Mouse (Mus musculus) heart, embryonic 14.5 days (tissue): ENCODE data around the gene Sertad2. TPM values are rescaled to one million over a fixed set of nuclear protein-coding genes. Genes with fewer than 3 reads are reported as not detected.

Experiments used
- ATAC-seq: fragments of 200-750 bp; cut with Nextera tagmentation; 2 replicates; pipeline ENCODE4 v1.8.0; 2017; ENCODE audit warnings: low read depth, moderate TSS enrichment; ENCODE audit not compliant: insufficient number of reproducible peaks, insufficient read depth, low FRiP score
- H3K27ac ChIP-seq, 2 experiments: fragments of 200-500 bp in 1 of 2; fragments of 300-500 bp in 1 of 2; sonication (generic) in 1 of 2; replicated peaks in 1 of 2; 2 replicates each; pipeline ENCODE4 v1.5.1; 2012 to 2014; ENCODE audit warnings: low read depth in 2 of 2, low read length in 2 of 2, control low read depth in 1 of 2, mild to moderate bottlenecking in 1 of 2, mixed read lengths in 1 of 2; ENCODE audit not compliant: control insufficient read depth in 1 of 2, insufficient read depth in 1 of 2
- H3K27me3 ChIP-seq: fragments of 300-500 bp; sonication (generic); 2 replicates; pipeline ENCODE4 v1.6.1; 2014; ENCODE audit warnings: mild to moderate bottlenecking, low read length, control low read depth; ENCODE audit not compliant: control insufficient read depth, insufficient read depth
- H3K36me3 ChIP-seq: fragments of 300-500 bp; sonication (generic); 2 replicates; pipeline ENCODE4 v1.6.1; 2014; ENCODE audit warnings: mild to moderate bottlenecking, control low read depth, low read length, mixed read lengths; ENCODE audit not compliant: control insufficient read depth, insufficient read depth
- H3K4me1 ChIP-seq, 2 experiments: fragments of 200-500 bp in 1 of 2; fragments of 300-500 bp in 1 of 2; sonication (generic) in 1 of 2; 2 replicates each; pipeline ENCODE4 v1.6.1; 2012 to 2014; ENCODE audit warnings: low read length in 2 of 2, control low read depth in 1 of 2, mixed read lengths in 1 of 2; ENCODE audit not compliant: control insufficient read depth in 2 of 2, insufficient read depth in 2 of 2
- H3K4me2 ChIP-seq: fragments of 300-500 bp; sonication (generic); 2 replicates; pipeline ENCODE4 v1.6.1; 2014; ENCODE audit warnings: mild to moderate bottlenecking, low read length
- H3K4me3 ChIP-seq, 2 experiments: fragments of 200-500 bp in 1 of 2; fragments of 300-500 bp in 1 of 2; sonication (generic) in 1 of 2; 2 replicates each; pipeline ENCODE4 v1.5.1; 2012 to 2014; ENCODE audit warnings: low read length in 2 of 2, mild to moderate bottlenecking in 2 of 2, control low read depth in 1 of 2, low read depth in 1 of 2, moderate library complexity in 1 of 2; ENCODE audit not compliant: control insufficient read depth in 1 of 2, insufficient read depth in 1 of 2
- H3K9ac ChIP-seq: fragments of 300-500 bp; sonication (generic); 2 replicates; pipeline ENCODE4 v1.6.1; 2014; ENCODE audit warnings: mild to moderate bottlenecking, low read length
- H3K9me3 ChIP-seq: fragments of 300-500 bp; sonication (generic); 2 replicates; pipeline ENCODE4 v1.6.1; 2016; ENCODE audit warnings: low read length, control low read depth; ENCODE audit not compliant: control insufficient read depth
- WGBS: fragments of 180-500 bp; shearing (Covaris S2); extraction: QIAGEN DNeasy Blood & Tissue Kit; methylation state at CpG from one replicate; pipeline ENCODE4 v1.1.7; 2014; 5-methylcytosine and 5-hydroxymethylcytosine counted together
- polyA plus RNA-seq: library from polyadenylated mRNA; unstranded; fragments of >200 nt; fragmentation: Nextera tagmentation; extraction: Ambion mirVana; gene quantifications from 2 replicates; pipeline ENCODE4 v1.2.1, GENCODE M21; 2014

Sertad2 gene
- polyA plus RNA-seq, 1 experiment from 2014 or later = 33.5 TPM

DNA sequence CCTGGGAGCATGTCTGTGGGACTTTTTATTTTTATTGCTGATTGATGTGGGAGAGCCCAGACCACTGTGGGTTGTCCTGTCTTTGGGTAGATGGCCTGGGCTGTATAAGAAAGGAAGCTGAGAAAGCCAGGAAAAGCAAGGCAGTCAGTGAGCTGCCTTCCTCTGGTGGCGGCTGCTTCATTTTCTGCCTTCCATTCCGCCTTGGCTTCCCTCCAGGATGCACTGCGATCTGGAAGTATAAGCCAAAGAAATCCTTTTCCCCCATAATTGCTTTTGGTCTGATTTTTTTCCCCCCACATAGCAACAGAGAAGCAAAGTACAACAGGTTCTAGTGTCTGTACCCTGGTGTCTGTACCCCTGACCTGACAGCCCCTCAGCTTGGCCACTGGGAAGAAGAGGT, 116.0 kb downstream of the Sertad2 start:
- no peak for ATAC-seq
- Histone ChIP-seq H3K27ac (no peak overlapping the region), H3K4me3 (no peak overlapping the region), H3K4me2 (no peak overlapping the region), H3K4me1 (peaks cover 25 to 28% of the 10 kb centered on the region in 2 experiments), H3K27me3 (no peaks in the 10 kb centered on the region), H3K36me3 (0 out of 2 replicates have a peak, but pooled peaks cover 5% of the 10 kb centered on the region), H3K9ac (no peak overlapping the region), H3K9me3 (no peaks in the 10 kb centered on the region)
- 46% methylated on average over 3 of the region's 3 CpGs for WGBS

DNA sequence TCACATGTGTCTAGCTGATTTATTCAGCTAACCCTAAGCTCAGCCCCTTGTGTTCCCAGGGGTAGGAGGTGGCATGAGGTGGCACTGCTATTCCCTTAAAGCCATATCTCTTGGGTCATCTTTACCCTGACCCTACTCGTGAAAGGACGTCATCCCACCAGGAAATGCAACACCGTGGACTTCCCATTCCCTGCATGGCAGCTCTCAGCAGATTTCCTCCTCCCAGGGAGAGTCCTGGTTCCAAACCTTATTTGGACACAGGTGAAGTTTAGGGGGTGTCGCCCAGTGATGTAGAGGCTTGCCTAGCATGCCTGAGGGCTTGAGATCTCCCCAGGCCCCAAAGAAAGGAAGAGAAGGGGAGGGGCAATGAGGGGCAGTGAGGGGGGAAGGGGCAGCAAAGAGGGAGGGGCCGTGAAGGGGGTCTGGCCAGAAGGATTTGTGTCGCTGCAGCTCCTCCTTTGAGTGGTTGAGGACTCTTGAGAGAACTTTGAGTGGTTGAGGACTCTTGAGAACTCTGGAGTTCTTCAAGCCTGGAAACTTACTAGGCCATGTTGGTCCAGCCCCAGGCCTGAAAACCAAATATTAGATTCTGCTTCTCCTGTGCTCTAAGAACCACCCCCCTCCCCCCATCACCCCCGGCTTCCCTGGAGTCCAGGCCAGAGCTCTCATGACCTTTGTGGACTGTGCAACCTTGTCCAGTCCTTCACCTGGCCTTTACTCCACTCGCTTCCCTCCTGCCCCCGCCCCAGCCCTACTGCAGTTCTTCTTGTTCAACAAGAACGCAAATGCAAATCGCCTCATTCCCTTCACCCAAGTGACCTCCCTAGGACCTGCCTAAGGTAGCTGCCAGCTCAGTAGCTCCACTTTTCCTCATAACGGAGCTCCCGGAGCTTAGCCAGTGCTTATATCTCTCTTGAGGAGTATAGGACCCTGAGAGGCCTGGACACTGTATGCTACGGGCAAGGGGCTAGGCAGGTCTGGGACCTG, 117.4 kb downstream of the Sertad2 start:
- no peak overlapping the region for H3K9ac ChIP-seq
- H3K36me3 ChIP-seq = no peaks in the 10 kb centered on the region
- no peak overlapping the region for H3K27ac ChIP-seq
- H3K9me3 ChIP-seq = no peaks in the 10 kb centered on the region
- no peak overlapping the region for H3K4me2 ChIP-seq
- H3K4me3 ChIP-seq = no peak overlapping the region
- WGBS = 62% methylated on average over 14 of the region's 14 CpGs
- no peak for ATAC-seq
- H3K4me1 ChIP-seq = peaks cover 17 to 25% of the 10 kb centered on the region in 2 experiments
- H3K27me3 ChIP-seq = no peaks in the 10 kb centered on the region

DNA sequence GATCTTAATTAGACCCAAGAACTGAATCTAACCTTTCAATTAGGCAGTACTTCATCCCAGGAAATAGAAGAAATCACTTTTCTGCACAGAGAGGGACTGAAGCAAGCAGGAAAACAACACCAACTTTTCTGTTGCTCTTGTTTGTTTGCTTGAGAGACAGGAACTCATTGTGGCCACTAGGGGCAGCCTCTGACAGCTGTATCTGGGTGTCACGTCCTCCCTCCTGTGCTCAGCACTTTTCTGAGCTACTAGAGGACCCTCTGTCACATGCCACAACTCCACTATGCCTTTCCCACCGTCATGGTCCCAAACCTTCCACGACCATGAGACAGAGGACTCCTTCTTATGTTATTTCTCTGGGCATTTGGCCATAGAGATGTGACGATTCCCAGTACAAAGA, 118.6 kb downstream of the Sertad2 start:
- no peak for ATAC-seq
- H3K4me3 ChIP-seq = no peak overlapping the region
- H3K9me3 ChIP-seq = no peaks in the 10 kb centered on the region
- H3K4me1 ChIP-seq = peaks cover 5 to 12% of the 10 kb centered on the region in 2 experiments
- H3K27me3 ChIP-seq = no peaks in the 10 kb centered on the region
- 35% methylated on average over 4 of the region's 4 CpGs for WGBS
- no peaks in the 10 kb centered on the region for H3K36me3 ChIP-seq
- H3K27ac ChIP-seq = no peak overlapping the region
- H3K9ac ChIP-seq = no peak overlapping the region
- H3K4me2 ChIP-seq = no peak overlapping the region

DNA sequence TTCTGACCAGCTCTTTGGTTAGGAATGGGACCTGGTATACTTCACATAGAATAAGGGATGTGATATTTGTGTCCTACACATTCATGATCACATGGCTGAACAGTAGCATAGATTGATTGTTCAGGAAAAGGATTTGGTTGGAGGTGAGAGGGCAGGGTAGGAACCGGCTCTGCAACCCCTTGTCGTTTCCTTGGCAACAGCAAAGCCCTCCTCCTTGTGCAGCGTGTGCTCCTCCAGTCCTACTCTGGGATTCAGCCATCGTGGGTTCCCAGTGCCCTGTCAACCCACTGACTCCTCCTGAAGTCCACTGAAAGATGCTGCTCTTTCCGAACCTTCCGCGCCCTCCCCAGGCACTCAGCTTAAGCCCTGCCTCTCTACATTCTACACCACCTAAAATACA, 119.8 kb downstream of the Sertad2 start:
- no peak overlapping the region for H3K27ac ChIP-seq
- H3K4me3 ChIP-seq = no peak overlapping the region
- H3K27me3 ChIP-seq = no peaks in the 10 kb centered on the region
- no peak for ATAC-seq
- H3K9ac ChIP-seq = no peak overlapping the region
- no peaks in the 10 kb centered on the region for H3K36me3 ChIP-seq
- WGBS = 77% methylated on average over 7 of the region's 7 CpGs
- peaks cover 0 to 5% of the 10 kb centered on the region in 2 experiments; a peak in 1 of 4 replicates for H3K4me1 ChIP-seq
- H3K9me3 ChIP-seq = no peaks in the 10 kb centered on the region
- no peak overlapping the region for H3K4me2 ChIP-seq

DNA sequence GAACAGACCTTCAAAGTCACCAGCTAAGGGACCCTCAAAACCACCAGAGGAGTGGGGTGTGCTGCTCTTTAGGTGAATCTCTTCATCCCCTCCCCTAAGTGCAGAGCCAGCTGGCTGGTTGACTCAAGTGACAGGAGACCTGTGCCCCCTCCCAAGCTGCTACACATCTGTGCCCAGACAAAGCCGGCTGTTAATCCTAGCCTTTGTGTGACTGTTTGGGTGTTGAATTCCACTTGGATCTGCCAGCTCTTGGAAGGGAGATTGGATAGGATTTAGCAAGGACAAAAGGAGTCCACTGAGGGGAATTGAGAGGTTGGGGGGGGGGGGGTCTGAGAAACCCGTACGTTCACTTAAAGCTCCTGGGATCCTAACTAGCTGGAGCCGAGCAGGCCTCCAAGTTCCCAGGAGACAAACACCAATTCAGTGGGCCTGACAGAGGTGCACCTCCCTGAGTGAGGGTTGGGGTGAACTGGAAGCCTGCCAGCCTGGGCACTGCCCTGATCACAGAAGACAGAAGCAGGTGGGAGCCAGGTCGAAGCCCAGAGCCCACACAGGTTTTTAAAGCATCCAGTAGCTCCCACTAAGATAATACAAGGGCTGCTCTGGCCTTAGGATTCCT, 120.6 kb downstream of the Sertad2 start:
- WGBS = 56% methylated on average over 5 of the region's 5 CpGs
- H3K27me3 ChIP-seq = no peaks in the 10 kb centered on the region
- H3K36me3 ChIP-seq = no peaks in the 10 kb centered on the region
- H3K4me1 ChIP-seq = peaks cover 0 to 5% of the 10 kb centered on the region in 2 experiments; a peak in 1 of 4 replicates
- no peak overlapping the region for H3K4me2 ChIP-seq
- H3K9me3 ChIP-seq = no peaks in the 10 kb centered on the region
- no peak overlapping the region for H3K9ac ChIP-seq
- H3K4me3 ChIP-seq = no peak overlapping the region
- H3K27ac ChIP-seq = no peak overlapping the region
- ATAC-seq = no peak

DNA sequence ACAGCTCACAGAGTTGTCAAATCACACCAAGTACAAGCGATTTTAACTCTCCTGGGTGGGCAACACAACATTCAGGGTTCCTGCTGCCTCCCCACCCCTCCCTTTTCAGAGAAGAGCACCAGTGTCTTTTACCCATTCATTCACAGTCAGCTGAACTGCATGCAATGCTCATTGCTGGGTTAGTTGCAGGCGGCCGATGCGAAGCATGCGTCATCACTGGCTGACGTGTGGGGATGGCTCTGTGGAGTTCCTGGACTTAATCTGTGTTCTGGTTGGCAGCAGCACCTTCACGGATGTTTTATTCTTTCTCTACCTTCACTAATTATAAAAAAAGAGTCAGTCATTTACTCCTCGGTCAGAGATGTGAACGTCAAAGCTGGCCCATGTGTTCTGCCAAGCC, 121.8 kb downstream of the Sertad2 start:
- WGBS = 71% methylated on average over 9 of the region's 9 CpGs
- Histone ChIP-seq H3K27ac (no peak overlapping the region), H3K9ac (no peak overlapping the region), H3K9me3 (no peaks in the 10 kb centered on the region), H3K36me3 (no peaks in the 10 kb centered on the region), H3K27me3 (no peaks in the 10 kb centered on the region), H3K4me2 (no peak overlapping the region), H3K4me1 (peaks cover 0 to 5% of the 10 kb centered on the region in 2 experiments; a peak in 1 of 4 replicates), H3K4me3 (no peak overlapping the region)
- no peak for ATAC-seq

DNA sequence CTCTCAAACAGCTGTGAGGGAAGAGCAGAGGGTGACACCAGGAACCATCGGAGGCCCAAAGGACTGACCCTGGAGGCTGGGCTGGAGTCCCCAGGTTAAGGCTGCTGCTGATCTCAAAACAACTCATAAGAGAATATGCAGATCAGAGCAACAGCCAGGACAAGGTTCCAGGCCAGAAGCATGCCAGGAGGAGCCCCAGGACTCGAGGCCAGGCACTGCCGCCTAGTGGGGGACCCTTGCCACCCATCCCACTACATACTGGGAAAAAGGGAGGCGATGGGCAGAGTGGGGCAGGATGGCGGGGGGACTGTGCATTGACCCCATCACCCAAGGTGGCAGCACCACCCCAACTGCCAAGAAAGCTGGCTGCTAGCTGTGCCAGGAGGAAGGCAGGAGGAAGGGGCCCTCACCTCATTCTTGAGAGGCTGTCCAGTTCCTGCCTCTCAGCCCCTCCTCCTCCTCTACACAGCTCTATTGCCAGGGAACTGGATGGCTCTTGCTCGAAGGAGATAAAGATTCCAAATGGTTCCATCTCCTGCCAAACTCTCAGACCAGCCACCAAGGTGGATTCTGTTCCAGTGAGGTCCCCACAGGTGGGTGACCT, 128.8 kb downstream of the Sertad2 start:
- ATAC-seq = peak; percentile 29; the same call in 1 of the 2 replicates
- no peaks in the 10 kb centered on the region; a peak in 1 of 4 replicates for H3K4me1 ChIP-seq
- H3K27ac ChIP-seq = no peak overlapping the region
- no peaks in the 10 kb centered on the region for H3K36me3 ChIP-seq
- H3K9ac ChIP-seq = no peak overlapping the region
- H3K9me3 ChIP-seq = no peaks in the 10 kb centered on the region
- WGBS = 44% methylated on average over 6 of the region's 6 CpGs
- H3K4me2 ChIP-seq = no peak overlapping the region
- H3K4me3 ChIP-seq = no peak overlapping the region
- no peaks in the 10 kb centered on the region for H3K27me3 ChIP-seq
